Mouse (Mus musculus) hindbrain, embryonic 14.5 days (tissue): ENCODE measurements around the gene Hook2. TPM values are rescaled to one million over a fixed set of nuclear protein-coding genes. Genes with fewer than 3 reads are reported as not detected.
A peak's percentile ranks its signal among the peaks of the same experiment; 100 is the strongest.

Experiments
- ATAC-seq: fragments of 200-750 bp; cut with Nextera tagmentation; 2 replicates; pipeline ENCODE4 v1.8.0; 2017; ENCODE audit warnings: moderate number of reproducible peaks, mild to moderate bottlenecking, moderate TSS enrichment, moderate library complexity; ENCODE audit not compliant: low FRiP score
- DNase-seq: peaks from one replicate; pipeline ENCODE4 v3.0.0-alpha.2; 2015; ENCODE audit warnings: low spot score
- H3K27ac ChIP-seq: fragments of 300-500 bp; sonication (generic); 2 replicates; pipeline ENCODE4 v1.5.1; 2014; ENCODE audit warnings: mild to moderate bottlenecking, moderate library complexity
- H3K27me3 ChIP-seq: fragments of 300-500 bp; sonication (generic); 2 replicates; pipeline ENCODE4 v1.6.1; 2014; ENCODE audit warnings: mild to moderate bottlenecking, low read length, mixed read lengths; ENCODE audit not compliant: control insufficient read depth, insufficient read depth
- H3K36me3 ChIP-seq: fragments of 300-500 bp; sonication (generic); replicated peaks from 2 replicates; pipeline ENCODE4 v1.6.1; 2014; ENCODE audit not compliant: control insufficient read depth, insufficient read depth
- H3K4me1 ChIP-seq: fragments of 300-500 bp; sonication (generic); replicated peaks from 2 replicates; pipeline ENCODE4 v1.6.1; 2014; ENCODE audit warnings: antibody characterized with exemption, low read length, mixed read lengths; ENCODE audit not compliant: control insufficient read depth, insufficient read depth
- H3K4me2 ChIP-seq: fragments of 300-500 bp; sonication (generic); replicated peaks from 2 replicates; pipeline ENCODE4 v1.6.1; 2014; ENCODE audit warnings: mild to moderate bottlenecking, moderate library complexity
- H3K4me3 ChIP-seq: fragments of 300-500 bp; sonication (generic); replicated peaks from 2 replicates; pipeline ENCODE4 v1.5.1; 2014; ENCODE audit warnings: mild to moderate bottlenecking, low read length
- H3K9ac ChIP-seq: fragments of 300-500 bp; sonication (generic); 2 replicates; pipeline ENCODE4 v1.6.1; 2014
- H3K9me3 ChIP-seq: fragments of 300-500 bp; sonication (generic); 2 replicates; pipeline ENCODE4 v1.6.1; 2016; ENCODE audit warnings: low read length; ENCODE audit not compliant: control insufficient read depth
- WGBS: fragments of 180-500 bp; shearing (Covaris S2); extraction: QIAGEN DNeasy Blood & Tissue Kit; methylation state at CpG from one replicate; pipeline ENCODE4 v1.1.7; 2014; 5-methylcytosine and 5-hydroxymethylcytosine counted together
- polyA plus RNA-seq: library from polyadenylated mRNA; unstranded; fragments of >200 nt; fragmentation: Nextera tagmentation; extraction: Ambion mirVana; gene quantifications from 2 replicates; pipeline ENCODE4 v1.2.1, GENCODE M21; 2014

The Hook2 gene
- polyA plus RNA-seq, 1 experiment from 2014 or later = 24.6 TPM

DNA sequence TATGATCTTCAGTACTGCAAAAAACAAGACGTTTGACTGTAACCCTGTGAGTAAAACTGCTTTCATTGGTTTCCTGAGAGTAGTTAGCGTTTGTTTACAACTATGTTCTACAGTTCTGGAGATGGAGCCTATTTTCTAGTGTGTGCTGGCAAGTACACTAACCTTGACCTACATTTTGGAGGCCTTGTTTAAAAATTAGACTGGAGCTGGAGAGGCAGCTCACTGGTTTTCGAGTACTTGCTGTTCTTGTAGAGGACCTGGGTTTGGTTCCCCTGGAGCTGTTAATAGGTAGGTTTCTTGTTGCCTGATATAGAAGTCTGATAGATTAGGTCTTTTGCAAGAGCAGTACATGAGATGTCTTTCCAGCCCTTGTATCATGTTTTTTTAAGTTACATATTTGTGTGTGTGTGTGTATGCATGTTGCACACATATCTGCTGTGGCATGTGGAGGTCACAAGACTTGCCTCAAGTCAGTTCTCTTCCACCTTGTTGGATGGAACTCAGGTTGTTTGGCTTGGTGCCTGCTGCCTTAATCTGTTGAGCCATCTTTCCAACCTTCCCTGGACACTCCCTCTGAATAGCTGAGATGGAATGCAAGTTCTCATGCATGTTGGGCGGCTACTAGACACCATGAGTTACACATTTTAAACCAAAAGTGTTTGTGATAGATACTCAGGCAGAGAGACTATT is 42.4 kb downstream of the Hook2 start:
- H3K4me3 ChIP-seq = no peak overlapping the region
- no peaks in the 10 kb centered on the region for H3K27me3 ChIP-seq
- no peak for DNase-seq
- no peak overlapping the region for H3K4me2 ChIP-seq
- no peak overlapping the region for H3K9ac ChIP-seq
- H3K36me3 ChIP-seq = peaks cover 38% of the 10 kb centered on the region
- peaks cover 28% of the 10 kb centered on the region for H3K4me1 ChIP-seq
- H3K9me3 ChIP-seq = no peaks in the 10 kb centered on the region
- WGBS = 89% methylated on average over 4 of the region's 4 CpGs
- no peak for ATAC-seq
- H3K27ac ChIP-seq = no peak overlapping the region

DNA sequence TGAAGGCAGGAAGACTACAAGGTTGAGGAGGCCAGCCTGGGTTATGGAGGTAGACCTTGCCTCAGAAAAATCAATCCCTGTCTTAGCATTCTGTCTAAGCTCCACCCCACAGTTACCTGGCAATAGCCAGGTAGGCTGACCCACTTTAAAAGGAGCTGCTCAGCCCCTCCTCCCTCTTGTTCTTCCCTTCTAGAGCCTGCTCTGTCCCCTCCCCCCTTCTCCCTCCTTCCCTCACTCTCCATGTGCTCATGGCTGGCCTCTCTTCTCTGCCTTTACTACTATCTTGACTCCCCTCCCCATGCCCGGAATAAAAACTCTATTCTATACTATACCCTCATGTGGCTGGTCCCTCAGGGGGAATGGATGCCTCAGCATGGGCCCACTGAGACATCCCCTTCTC is 43.5 kb downstream of the Hook2 start:
- Histone ChIP-seq H3K4me3 (no peak overlapping the region), H3K4me2 (no peak overlapping the region), H3K9ac (no peak overlapping the region), H3K9me3 (no peaks in the 10 kb centered on the region), H3K27me3 (no peaks in the 10 kb centered on the region), H3K36me3 (peaks cover 38% of the 10 kb centered on the region), H3K4me1 (peaks cover 25% of the 10 kb centered on the region), H3K27ac (no peak overlapping the region)
- ATAC-seq (no peak), DNase-seq (no peak)
- 63% methylated on average over 1 of the region's 1 CpGs for WGBS

DNA sequence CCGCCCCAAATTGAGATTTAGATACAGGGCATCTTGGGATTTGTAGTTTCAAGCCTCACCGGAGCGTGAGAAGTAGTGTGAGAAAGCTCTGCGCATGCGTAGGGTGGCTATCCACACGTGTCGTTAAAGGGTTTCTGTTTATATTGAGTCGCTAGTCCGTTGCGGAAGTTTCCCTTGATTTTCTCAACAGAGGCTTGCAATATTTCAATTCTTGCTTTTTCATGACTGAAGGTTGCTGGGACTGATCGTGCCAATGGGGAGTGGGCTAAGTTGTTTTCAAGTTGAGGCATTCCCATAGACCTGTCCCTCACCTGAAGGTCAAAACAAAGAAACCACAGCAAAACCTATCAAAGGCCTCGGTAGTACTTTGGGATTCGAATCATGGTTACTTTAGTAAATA is 44.4 kb downstream of the Hook2 start:
- no peak overlapping the region for H3K27ac ChIP-seq
- 2% methylated on average over 13 of the region's 13 CpGs for WGBS
- DNase-seq (peak; percentile 81), ATAC-seq (no peak)
- no peaks in the 10 kb centered on the region for H3K9me3 ChIP-seq
- H3K4me3 ChIP-seq = peak overlapping the region; percentile 73
- H3K27me3 ChIP-seq = no peaks in the 10 kb centered on the region
- peaks cover 35% of the 10 kb centered on the region for H3K36me3 ChIP-seq
- H3K9ac ChIP-seq = peak overlapping the region; percentile 86
- peaks cover 25% of the 10 kb centered on the region for H3K4me1 ChIP-seq
- peak overlapping the region; percentile 91 for H3K4me2 ChIP-seq

DNA sequence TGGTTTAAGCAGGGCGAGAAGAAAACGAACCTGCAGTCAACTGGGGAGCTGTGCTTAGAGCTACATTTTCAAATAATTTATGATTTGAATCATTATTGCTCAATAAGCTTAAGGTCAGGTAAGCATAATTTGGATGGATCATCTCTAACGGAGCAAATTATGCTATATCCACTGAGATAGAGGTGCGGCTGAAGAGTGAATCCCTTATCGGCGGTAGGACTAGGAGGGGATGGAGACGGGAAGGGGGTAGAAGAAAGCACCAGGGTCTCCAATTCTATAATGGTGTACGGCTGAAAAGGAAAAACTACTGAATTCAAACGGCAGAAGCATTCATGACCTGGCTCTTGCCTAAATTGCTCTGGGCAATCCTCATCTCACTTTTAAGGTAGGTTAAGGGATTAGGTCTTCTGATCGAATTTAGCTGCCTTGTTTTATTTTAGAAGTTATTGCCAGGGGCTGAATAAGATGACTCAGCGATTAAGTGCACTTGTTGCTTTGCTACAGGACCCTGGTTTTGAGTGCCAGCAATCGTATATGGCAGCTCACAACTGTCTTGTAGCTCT is 44.8 kb downstream of the Hook2 start:
- no peak for DNase-seq
- no peaks in the 10 kb centered on the region for H3K27me3 ChIP-seq
- peak overlapping the region; percentile 73 for H3K4me3 ChIP-seq
- H3K36me3 ChIP-seq = peaks cover 32% of the 10 kb centered on the region
- no peaks in the 10 kb centered on the region for H3K9me3 ChIP-seq
- H3K4me1 ChIP-seq = peaks cover 25% of the 10 kb centered on the region
- no peak for ATAC-seq
- peak overlapping the region; percentile 91 for H3K4me2 ChIP-seq
- H3K27ac ChIP-seq = no peak overlapping the region
- peak overlapping the region; percentile 86 for H3K9ac ChIP-seq
- 8% methylated on average over 12 of the region's 12 CpGs for WGBS

DNA sequence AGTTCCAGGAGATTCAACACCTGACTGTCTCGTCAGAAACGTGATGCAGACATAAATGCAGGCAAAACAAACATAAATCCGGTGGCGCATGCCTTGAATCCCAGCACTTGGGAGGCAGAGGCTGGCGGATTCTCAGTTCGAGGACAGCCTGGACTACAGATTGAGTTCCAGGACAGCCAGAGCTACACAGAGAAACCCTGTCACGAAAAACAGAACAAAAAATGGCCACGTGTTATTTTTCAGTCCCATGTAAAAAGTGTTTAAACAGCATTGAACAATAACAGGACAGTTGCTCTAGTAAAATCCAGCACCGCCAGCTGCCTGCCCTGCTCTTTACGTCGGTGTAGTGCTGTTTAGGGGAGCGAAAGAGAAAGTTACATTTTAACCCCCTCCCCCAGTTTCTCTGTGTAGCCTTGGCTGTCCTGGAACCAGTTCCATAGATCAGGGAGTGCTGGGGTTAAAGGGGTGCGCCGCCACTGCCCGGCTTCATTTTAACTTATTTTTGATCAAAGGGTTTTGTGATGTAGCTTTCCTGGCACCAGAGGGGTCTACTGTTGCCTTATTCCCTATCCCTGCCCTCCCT is 45.4 kb downstream of the Hook2 start:
- peaks cover 25% of the 10 kb centered on the region for H3K4me1 ChIP-seq
- WGBS = under 1% methylated on average over 15 of the region's 15 CpGs
- peak overlapping the region; percentile 73 for H3K4me3 ChIP-seq
- H3K36me3 ChIP-seq = peaks cover 32% of the 10 kb centered on the region
- H3K9me3 ChIP-seq = no peaks in the 10 kb centered on the region
- ATAC-seq (no peak), DNase-seq (peak; percentile 30)
- H3K27ac ChIP-seq = peak overlapping the region; percentile 75; the same call in 1 of the 2 replicates
- H3K4me2 ChIP-seq = peak overlapping the region; percentile 91
- H3K27me3 ChIP-seq = no peaks in the 10 kb centered on the region
- peak overlapping the region; percentile 86 for H3K9ac ChIP-seq

DNA sequence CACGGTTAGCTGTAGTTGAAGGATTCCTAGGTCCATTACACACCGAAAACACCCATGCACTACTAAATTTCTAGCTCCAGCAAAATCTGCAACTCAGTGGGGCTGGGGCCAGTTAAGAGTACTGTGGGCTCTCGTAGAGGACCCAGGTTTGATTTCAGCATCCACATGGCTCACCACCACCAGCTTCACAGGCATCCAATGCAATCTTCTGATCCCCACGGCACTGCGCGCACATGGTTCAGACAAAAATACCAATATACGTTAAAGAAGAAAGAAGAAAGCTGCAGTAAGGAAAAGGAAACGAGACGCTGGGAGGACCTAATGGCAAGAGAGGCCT is 45.9 kb downstream of the Hook2 start:
- no peak for DNase-seq

DNA sequence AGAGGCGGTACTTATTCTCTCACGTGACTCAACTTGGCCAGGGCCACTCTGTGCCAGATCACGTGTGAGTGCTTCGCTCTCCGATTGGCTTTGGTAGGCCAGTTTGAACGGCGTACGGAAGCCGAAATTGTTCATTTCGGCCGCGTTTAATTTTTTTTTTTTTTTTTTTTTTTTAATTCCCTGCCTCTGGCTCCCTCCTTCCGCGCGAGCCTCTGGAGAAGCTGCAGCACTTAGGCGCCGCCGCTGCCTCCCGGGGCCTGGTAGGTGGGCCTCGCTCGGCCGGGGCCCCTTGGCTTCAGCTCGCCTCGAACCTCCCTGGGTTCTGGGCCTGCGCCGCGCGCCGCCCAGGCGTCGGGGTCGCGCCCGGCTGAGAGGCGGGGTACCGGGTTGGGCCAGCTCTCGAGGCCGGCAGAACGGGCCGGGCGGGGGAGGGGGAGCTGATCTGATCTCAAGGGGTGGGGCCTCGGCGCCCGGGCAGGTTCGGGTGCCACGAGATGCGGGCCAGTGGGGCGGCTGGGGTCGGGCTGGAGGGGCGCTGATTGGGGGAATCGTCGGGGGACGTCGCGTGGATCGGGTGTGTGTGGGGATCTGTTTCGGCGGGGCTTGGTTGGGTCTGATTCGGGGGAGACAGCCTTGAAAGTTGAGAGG is 46.4 kb downstream of the Hook2 start, which contains the start of gene Tnpo2:
TSS of gene Tnpo2 (plus strand) at position 198 of the 648 bp plus-strand sequence.
- ATAC-seq (peak; percentile 92), DNase-seq (peak; percentile 95)
- Histone ChIP-seq H3K27me3 (no peaks in the 10 kb centered on the region), H3K27ac (peak within 1 kb of the TSS; percentile 97), H3K9ac (peak within 1 kb of the TSS; percentile 86), H3K4me3 (peak within 1 kb of the TSS; percentile 73), H3K4me1 (peaks cover 25% of the 10 kb centered on the region), H3K36me3 (peaks cover 31% of the 10 kb centered on the region), H3K9me3 (no peaks in the 10 kb centered on the region), H3K4me2 (peak within 1 kb of the TSS; percentile 91)
- under 1% methylated on average over 53 of the region's 59 CpGs for WGBS

More for the DNA sequence above, 45.9 kb downstream of the Hook2 start:
- H3K9me3 ChIP-seq = no peaks in the 10 kb centered on the region
- WGBS = under 1% methylated on average over 9 of the region's 9 CpGs
- H3K4me2 ChIP-seq = peak overlapping the region; percentile 91
- H3K27me3 ChIP-seq = no peaks in the 10 kb centered on the region
- peak overlapping the region; percentile 75 for H3K27ac ChIP-seq
- peak overlapping the region; percentile 73 for H3K4me3 ChIP-seq
- peaks cover 25% of the 10 kb centered on the region for H3K4me1 ChIP-seq
- peak overlapping the region; percentile 86 for H3K9ac ChIP-seq
- peaks cover 32% of the 10 kb centered on the region for H3K36me3 ChIP-seq
- peak; percentile 44 for ATAC-seq

DNA sequence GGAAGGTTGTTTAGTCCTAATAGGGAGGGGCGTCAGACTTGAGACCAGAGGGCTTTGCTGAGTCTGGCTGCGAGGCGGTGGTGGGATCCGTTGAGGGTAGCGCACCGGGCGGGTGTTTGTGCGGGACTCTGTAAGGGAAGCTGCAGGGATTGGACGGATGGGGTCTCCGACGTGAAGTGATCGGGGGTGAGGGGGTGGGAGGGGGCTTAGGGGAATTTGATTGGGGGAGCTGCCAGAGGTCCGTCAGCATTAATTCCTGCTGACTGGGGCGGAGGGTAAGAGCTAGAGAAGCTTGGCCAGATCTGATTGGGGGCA is 46.9 kb downstream of the Hook2 start:
- H3K4me2 ChIP-seq = peak overlapping the region; percentile 91
- peak overlapping the region; percentile 73 for H3K4me3 ChIP-seq
- peaks cover 25% of the 10 kb centered on the region for H3K4me1 ChIP-seq
- WGBS = under 1% methylated on average over 14 of the region's 14 CpGs
- H3K9me3 ChIP-seq = no peaks in the 10 kb centered on the region
- DNase-seq (peak; percentile 39), ATAC-seq (peak; percentile 62)
- H3K27me3 ChIP-seq = no peaks in the 10 kb centered on the region
- peaks cover 26% of the 10 kb centered on the region for H3K36me3 ChIP-seq
- peak overlapping the region; percentile 97 for H3K27ac ChIP-seq
- peak overlapping the region; percentile 86 for H3K9ac ChIP-seq
